Mouse (Mus musculus) midbrain, embryonic 15.5 days (tissue): ENCODE data around the gene Crabp1. TPM values are rescaled to one million over a fixed set of nuclear protein-coding genes. Genes with fewer than 3 reads are reported as not detected.

Experiments
- ATAC-seq: fragments of 200-750 bp; cut with Nextera tagmentation; replicated peaks from 2 replicates; pipeline ENCODE4 v1.8.0; 2017; ENCODE audit warnings: moderate TSS enrichment
- H3K27ac ChIP-seq: fragments of 300-500 bp; sonication (generic); 2 replicates; pipeline ENCODE4 v1.5.1; 2015; ENCODE audit warnings: mild to moderate bottlenecking, inconsistent platforms
- H3K27me3 ChIP-seq: fragments of 300-500 bp; sonication (generic); replicated peaks from 2 replicates; pipeline ENCODE4 v1.6.1; 2015; ENCODE audit warnings: inconsistent platforms
- H3K36me3 ChIP-seq: fragments of 300-500 bp; sonication (generic); replicated peaks from 2 replicates; pipeline ENCODE4 v1.6.1; 2015; ENCODE audit warnings: inconsistent platforms
- H3K4me1 ChIP-seq: fragments of 300-500 bp; sonication (generic); 2 replicates; pipeline ENCODE4 v1.6.1; 2015; ENCODE audit warnings: inconsistent platforms
- H3K4me2 ChIP-seq: fragments of 300-500 bp; sonication (generic); 2 replicates; pipeline ENCODE4 v1.6.1; 2015; ENCODE audit warnings: inconsistent platforms, mild to moderate bottlenecking, moderate library complexity
- H3K4me3 ChIP-seq: fragments of 300-500 bp; sonication (generic); 2 replicates; pipeline ENCODE4 v1.5.1; 2015; ENCODE audit warnings: mild to moderate bottlenecking, inconsistent platforms
- H3K9ac ChIP-seq: fragments of 300-500 bp; sonication (generic); 2 replicates; pipeline ENCODE4 v1.6.1; 2015; ENCODE audit warnings: mild to moderate bottlenecking, inconsistent platforms
- H3K9me3 ChIP-seq: fragments of 300-500 bp; sonication (generic); 2 replicates; pipeline ENCODE4 v1.6.1; 2016; ENCODE audit warnings: inconsistent platforms
- WGBS: fragments of 180-500 bp; shearing (Covaris S2); methylation state at CpG from one replicate; pipeline ENCODE4 v1.1.7; 2015; ENCODE audit warnings: mixed read lengths; 5-methylcytosine and 5-hydroxymethylcytosine counted together
- polyA plus RNA-seq: library from polyadenylated mRNA; unstranded; fragments of >200 nt; fragmentation: Nextera tagmentation; extraction: Ambion mirVana; gene quantifications from 2 replicates; pipeline ENCODE4 v1.2.1, GENCODE M21; 2015

Gene Crabp1
- polyA plus RNA-seq, 1 experiment from 2014 or later: 25.1 TPM

DNA sequence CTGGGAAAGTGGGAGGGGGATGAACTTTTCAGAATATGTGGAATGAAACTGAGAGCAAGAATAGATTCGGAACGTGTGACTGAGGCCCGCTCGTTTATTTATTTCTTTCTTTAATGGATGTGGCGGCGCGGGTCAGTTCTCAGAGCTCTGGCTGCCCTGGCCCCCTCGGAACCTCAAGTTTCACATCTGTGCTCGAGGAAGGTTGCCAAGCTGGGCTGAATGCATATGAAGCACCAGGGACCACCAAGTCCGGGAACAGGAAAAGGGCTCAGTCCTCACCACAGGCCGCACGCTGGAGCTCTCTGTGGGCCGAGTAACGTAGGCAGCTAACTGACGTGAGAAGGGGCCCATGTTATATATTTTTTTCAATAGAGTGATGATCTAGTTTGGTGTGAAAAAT is 18.0 kb downstream of the Crabp1 start:
- Histone ChIP-seq H3K27ac (no peak overlapping the region), H3K4me3 (no peak overlapping the region), H3K27me3 (no peaks in the 10 kb centered on the region), H3K4me1 (peaks cover under 1% of the 10 kb centered on the region), H3K36me3 (no peaks in the 10 kb centered on the region), H3K9me3 (no peaks in the 10 kb centered on the region), H3K9ac (no peak overlapping the region), H3K4me2 (no peak overlapping the region)
- WGBS: 63% methylated on average over 15 of the region's 15 CpGs
- ATAC-seq: no peak

DNA sequence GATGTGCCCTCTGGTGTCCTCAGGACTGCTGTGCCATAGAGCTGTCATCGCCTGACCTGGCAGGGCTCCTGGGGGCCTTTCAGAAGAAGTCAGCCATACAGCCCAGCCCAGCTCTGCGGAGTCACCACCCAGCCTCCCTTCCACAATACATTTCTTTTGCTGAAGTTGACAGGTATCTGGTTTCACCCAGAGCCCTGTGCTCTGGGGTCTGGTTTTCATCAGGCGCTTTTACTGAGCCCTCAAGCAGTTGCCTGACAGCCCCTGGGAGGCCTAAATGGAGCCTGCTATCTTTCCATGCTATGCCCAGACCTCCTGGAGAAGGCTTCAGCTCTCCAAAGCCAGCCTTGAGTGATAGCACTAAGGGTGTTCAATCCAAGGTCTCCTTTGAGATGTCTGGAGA is 19.5 kb downstream of the Crabp1 start:
- Histone ChIP-seq H3K4me3 (no peak overlapping the region), H3K36me3 (no peaks in the 10 kb centered on the region), H3K4me1 (peaks cover 5% of the 10 kb centered on the region), H3K27ac (no peak overlapping the region), H3K4me2 (no peak overlapping the region), H3K9ac (no peak overlapping the region), H3K9me3 (no peaks in the 10 kb centered on the region), H3K27me3 (no peaks in the 10 kb centered on the region)
- 52% methylated on average over 3 of the region's 3 CpGs for WGBS
- no peak for ATAC-seq

GRCm38 (mm10) chr9:54785215-54785614 is 20.7 kb downstream of the Crabp1 start:
- no peaks in the 10 kb centered on the region for H3K36me3 ChIP-seq
- H3K4me2 ChIP-seq: no peak overlapping the region
- 85% methylated on average over 3 of the region's 3 CpGs for WGBS
- H3K4me1 ChIP-seq: peaks cover 5% of the 10 kb centered on the region
- H3K27ac ChIP-seq: no peak overlapping the region
- H3K9ac ChIP-seq: no peak overlapping the region
- H3K9me3 ChIP-seq: no peaks in the 10 kb centered on the region
- no peak for ATAC-seq
- H3K27me3 ChIP-seq: no peaks in the 10 kb centered on the region
- H3K4me3 ChIP-seq: no peak overlapping the region

DNA sequence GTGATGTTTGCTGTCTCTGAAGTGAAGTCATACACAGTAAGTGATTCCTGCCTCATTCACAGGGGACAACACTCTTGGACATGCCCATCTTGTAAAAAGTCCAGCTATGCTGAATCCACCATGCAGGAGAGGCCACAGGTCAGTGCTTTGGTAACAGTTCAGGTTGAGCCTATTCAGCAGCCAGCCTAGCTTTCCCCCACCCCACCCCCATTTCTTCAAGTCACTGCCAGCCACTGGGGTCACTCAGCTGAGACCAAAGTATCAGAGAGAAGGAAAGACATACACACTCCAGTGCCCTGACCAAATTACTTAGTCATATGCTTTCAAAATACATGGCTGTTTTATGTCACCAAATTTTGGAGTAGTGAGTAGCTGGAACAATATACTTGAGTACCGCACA is 21.5 kb downstream of the Crabp1 start:
- no peak for ATAC-seq
- peaks cover 5% of the 10 kb centered on the region for H3K4me1 ChIP-seq
- H3K27me3 ChIP-seq: no peaks in the 10 kb centered on the region
- no peak overlapping the region for H3K4me2 ChIP-seq
- H3K9me3 ChIP-seq: no peaks in the 10 kb centered on the region
- H3K36me3 ChIP-seq: no peaks in the 10 kb centered on the region
- 92% methylated on average over 1 of the region's 1 CpGs for WGBS
- no peak overlapping the region for H3K27ac ChIP-seq
- no peak overlapping the region for H3K9ac ChIP-seq
- no peak overlapping the region for H3K4me3 ChIP-seq

DNA sequence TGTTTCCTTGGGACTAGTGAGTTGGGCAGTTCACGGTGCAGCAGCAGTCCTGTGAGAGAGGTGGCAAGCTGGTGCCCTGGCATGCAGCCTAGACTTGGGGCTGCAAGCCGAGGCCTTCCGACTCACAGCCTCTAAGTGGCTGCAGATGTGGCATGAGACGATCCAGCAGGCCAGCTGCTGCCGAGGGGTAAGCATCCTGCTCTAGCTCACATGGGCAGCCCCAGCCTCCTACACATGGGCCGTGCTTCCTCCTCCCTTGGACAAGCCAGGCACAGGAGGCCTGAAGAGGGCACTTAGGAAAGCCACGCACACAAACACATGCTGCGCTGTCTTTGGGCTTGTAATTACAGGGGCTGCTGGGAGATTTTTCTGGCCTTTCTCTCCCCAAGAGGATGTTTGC is 23.2 kb downstream of the Crabp1 start:
- H3K9me3 ChIP-seq: no peaks in the 10 kb centered on the region
- H3K4me2 ChIP-seq: no peak overlapping the region
- 0 out of 2 replicates have a peak, but pooled peaks have one; percentile 37 for ATAC-seq
- peaks cover 5% of the 10 kb centered on the region for H3K4me1 ChIP-seq
- no peak overlapping the region for H3K4me3 ChIP-seq
- no peak overlapping the region for H3K27ac ChIP-seq
- no peaks in the 10 kb centered on the region for H3K36me3 ChIP-seq
- H3K9ac ChIP-seq: no peak overlapping the region
- WGBS: 42% methylated on average over 8 of the region's 8 CpGs
- no peaks in the 10 kb centered on the region for H3K27me3 ChIP-seq

- H3K36me3 ChIP-seq: no peaks in the 10 kb centered on the region
- no peak for ATAC-seq
- WGBS: 69% methylated on average over 5 of the region's 5 CpGs
- H3K4me3 ChIP-seq: no peak overlapping the region
- H3K27me3 ChIP-seq: no peaks in the 10 kb centered on the region
- no peak overlapping the region for H3K4me2 ChIP-seq
- no peaks in the 10 kb centered on the region for H3K9me3 ChIP-seq
- H3K9ac ChIP-seq: no peak overlapping the region
- H3K27ac ChIP-seq: no peak overlapping the region
- peaks cover 5% of the 10 kb centered on the region for H3K4me1 ChIP-seq
Measured at GRCm38 (mm10) chr9:54790271-54790670, 25.7 kb downstream of the Crabp1 start.

- 43% methylated on average over 10 of the region's 10 CpGs for WGBS
- Histone ChIP-seq H3K4me1 (no peaks in the 10 kb centered on the region), H3K9me3 (no peaks in the 10 kb centered on the region), H3K9ac (no peak overlapping the region), H3K27me3 (no peaks in the 10 kb centered on the region), H3K4me3 (no peak overlapping the region), H3K36me3 (no peaks in the 10 kb centered on the region), H3K27ac (no peak overlapping the region), H3K4me2 (no peak overlapping the region)
- ATAC-seq: no peak
Measured at GRCm38 (mm10) chr9:54801460-54801961, 37.0 kb downstream of the Crabp1 start.

DNA sequence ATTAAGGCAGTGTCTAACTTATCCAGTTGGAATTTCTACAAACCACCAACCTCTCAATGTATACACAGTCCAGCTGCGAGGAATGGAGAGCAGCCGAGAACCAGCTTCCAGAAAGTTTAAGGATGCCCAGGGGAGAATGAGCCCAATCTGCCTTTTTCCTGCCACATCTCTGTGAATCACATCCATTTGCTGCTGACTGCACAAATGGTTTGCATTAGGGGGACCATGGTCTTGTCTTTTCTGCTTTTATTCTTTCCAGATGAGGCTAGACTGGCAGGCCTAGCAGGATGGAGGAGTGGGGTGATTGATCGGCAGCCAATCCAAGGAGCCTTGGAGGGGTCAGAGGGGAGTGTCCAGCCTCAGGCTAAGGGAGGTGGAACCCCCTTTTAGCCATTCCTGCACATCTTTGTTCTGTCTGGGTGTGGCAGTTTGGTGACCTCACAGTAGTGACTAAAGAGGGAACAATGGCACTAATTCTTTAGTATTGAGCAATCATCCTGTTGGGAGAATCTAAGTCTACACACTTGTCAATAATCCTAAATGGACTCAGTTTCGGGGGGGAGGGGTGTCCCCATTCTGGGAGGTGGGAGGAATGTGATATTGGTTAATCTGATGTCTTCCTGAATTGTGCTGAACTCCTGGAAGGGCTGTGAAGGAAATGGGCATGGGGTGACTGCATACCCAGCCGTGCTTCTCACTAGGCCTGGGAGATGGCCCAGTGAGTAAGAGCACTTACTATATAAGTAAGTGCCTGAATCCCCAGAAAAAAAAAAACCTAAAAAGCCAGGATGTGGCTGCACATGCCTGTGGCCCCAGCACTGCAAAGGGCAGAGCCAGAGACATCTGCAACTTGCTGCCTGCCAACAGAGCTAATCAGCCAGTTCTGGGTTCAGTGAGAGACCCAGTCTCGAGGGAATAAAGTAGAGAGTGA is 38.5 kb downstream of the Crabp1 start:
- ATAC-seq: no peak
- 67% methylated on average over 6 of the region's 6 CpGs for WGBS
- H3K9me3 ChIP-seq: no peaks in the 10 kb centered on the region

DNA sequence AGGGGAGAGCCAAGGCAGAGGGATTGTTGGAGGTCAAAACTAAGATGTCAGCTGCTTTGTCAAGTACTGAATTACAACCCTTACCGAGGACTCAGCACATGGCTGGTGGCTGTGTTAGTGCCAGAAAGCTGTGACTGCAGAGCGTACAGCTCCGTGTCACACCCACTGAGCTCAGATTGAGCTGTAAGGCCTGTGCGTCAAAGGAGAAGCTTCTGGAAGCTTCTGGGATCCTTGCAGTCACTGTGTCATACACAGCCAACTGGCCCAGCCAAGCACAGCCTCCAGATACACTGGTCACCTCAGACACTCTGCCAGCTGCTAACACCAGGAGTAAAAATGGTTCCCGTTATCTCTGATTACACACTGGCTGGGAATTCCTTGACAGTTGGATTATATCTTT is 39.8 kb downstream of the Crabp1 start:
- WGBS: 75% methylated on average over 5 of the region's 5 CpGs
- Histone ChIP-seq H3K36me3 (no peaks in the 10 kb centered on the region), H3K9me3 (no peaks in the 10 kb centered on the region), H3K27me3 (no peaks in the 10 kb centered on the region), H3K4me1 (no peaks in the 10 kb centered on the region), H3K9ac (no peak overlapping the region), H3K4me3 (no peak overlapping the region), H3K4me2 (no peak overlapping the region), H3K27ac (no peak overlapping the region)
- no peak for ATAC-seq

More for the DNA sequence above, 38.5 kb downstream of the Crabp1 start:
- no peaks in the 10 kb centered on the region for H3K36me3 ChIP-seq
- H3K9ac ChIP-seq: no peak overlapping the region
- H3K4me3 ChIP-seq: no peak overlapping the region
- H3K4me2 ChIP-seq: no peak overlapping the region
- no peaks in the 10 kb centered on the region for H3K4me1 ChIP-seq
- H3K27ac ChIP-seq: no peak overlapping the region
- H3K27me3 ChIP-seq: no peaks in the 10 kb centered on the region

- Histone ChIP-seq H3K4me2 (no peak overlapping the region), H3K27ac (no peak overlapping the region), H3K4me3 (no peak overlapping the region), H3K9ac (no peak overlapping the region), H3K36me3 (no peaks in the 10 kb centered on the region), H3K4me1 (no peaks in the 10 kb centered on the region), H3K9me3 (no peaks in the 10 kb centered on the region), H3K27me3 (no peaks in the 10 kb centered on the region)
- WGBS: 70% methylated on average over 4 of the region's 4 CpGs
- no peak for ATAC-seq
Measured at GRCm38 (mm10) chr9:54807761-54808160, 43.2 kb downstream of the Crabp1 start.

DNA sequence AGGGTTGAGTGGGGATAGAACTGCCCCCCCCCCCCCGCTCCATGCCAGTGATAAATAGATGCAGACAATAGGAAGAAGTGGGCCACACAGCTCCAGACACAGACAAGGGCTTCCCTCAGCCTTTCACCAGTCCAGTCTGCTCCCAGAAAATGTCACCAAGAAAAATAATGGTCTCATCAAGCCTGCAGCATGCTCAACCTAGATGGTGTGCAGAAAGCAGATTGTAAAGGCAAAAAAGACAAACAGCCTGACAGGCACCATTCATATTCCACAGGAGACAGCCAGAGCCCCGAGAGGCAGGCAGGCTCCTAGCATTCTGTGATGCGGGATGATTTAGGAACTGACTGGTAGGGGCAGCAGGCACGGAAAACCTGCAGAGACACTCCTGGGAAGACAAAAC is 45.4 kb downstream of the Crabp1 start:
- Histone ChIP-seq H3K27ac (no peak overlapping the region), H3K4me1 (no peaks in the 10 kb centered on the region), H3K4me2 (no peak overlapping the region), H3K9me3 (no peaks in the 10 kb centered on the region), H3K36me3 (no peaks in the 10 kb centered on the region), H3K4me3 (no peak overlapping the region), H3K27me3 (no peaks in the 10 kb centered on the region), H3K9ac (no peak overlapping the region)
- 32% methylated on average over 4 of the region's 4 CpGs for WGBS
- no peak for ATAC-seq

- Histone ChIP-seq H3K4me1 (no peaks in the 10 kb centered on the region), H3K9me3 (no peaks in the 10 kb centered on the region), H3K36me3 (no peaks in the 10 kb centered on the region), H3K9ac (no peak overlapping the region), H3K27ac (no peak overlapping the region), H3K4me2 (no peak overlapping the region), H3K27me3 (no peaks in the 10 kb centered on the region), H3K4me3 (no peak overlapping the region)
- 72% methylated on average over 10 of the region's 10 CpGs for WGBS
- ATAC-seq: no peak
Measured at GRCm38 (mm10) chr9:54816508-54817201, 52.1 kb downstream of the Crabp1 start.
